Mouse (Mus musculus): ENCODE results near the gene Cabp4. TPM values are rescaled to one million over a fixed set of nuclear protein-coding genes. Genes with fewer than 3 reads are reported as not detected.

Cabp4 gene
- polyA plus RNA-seq, 1 experiment, result 0.28 TPM

DNA sequence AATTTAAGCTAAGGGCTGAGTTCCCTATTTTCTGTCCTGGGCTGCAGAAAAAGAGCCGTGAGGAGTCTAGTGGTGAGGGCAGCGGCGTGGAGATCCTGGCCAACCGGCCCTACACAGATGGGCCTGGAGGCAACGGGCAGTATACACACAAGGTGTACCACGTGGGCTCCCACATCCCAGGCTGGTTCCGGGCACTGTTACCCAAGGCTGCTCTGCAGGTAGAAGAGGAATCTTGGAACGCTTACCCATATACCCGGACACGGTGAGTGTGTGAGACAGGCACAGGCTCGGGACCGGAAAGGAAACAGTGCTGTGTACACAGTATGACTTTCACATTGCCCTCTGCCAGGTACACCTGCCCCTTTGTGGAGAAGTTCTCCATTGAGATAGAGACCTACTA lies 41.2 kb downstream of the Cabp4 start:
- DNase-seq (ENCODE audit: low read depth), result no peak

- DNase-seq (ENCODE audit: low read depth), result no peak
These were observed 41.8 kb downstream of the Cabp4 start for GRCm38 (mm10) chr19:4102049-4102448.

DNA sequence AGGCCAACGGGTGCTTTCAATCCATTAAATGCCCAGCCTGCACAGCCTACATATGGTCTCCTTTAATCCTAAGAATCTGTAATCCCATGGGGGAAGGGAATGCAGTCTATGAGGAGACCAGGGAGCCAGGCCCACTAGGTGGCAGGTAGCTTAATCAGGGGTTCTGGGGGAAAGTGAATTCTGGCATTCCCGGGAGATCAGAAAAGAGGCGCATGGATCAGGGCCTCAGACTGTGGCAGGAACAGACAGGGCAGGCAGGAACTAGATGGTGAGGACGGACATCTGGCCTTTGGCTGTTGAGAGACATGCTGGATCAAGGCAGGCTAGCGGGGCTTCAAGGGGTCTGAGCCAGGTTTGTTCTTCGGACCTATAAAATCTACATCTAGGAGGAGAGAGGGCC lies 42.4 kb downstream of the Cabp4 start:
- DNase-seq (ENCODE audit: low read depth), result no peak

DNA sequence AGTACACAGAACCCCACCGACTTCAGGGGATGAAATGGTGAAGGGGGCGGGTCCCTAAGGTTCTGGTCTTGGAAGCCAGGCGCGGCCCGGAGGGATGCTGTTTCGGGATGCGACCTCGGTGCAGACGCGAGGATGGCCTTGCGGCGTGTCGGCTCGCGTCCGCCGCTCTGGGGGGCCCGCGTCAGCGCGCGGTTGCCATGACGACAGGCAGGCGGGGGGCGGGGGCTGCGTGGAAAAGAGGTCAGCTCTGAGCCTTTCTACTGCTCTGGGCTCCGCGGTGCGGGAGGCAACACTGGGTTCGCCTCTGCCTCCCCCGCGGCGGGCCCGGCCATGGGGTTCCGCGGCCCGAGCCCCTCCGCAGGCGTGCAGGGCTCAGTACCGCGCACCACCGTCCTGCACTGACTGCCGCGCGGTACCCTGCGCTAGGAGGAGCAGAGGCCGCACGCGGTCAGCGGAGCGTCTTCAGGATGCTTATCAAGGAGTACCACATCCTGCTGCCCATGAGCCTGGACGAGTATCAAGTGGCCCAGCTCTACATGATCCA lies 43.0 kb downstream of the Cabp4 start:
- DNase-seq (ENCODE audit: low read depth), result no peak

GRCm38 (mm10) chr19:4099837-4100717 lies 43.8 kb downstream of the Cabp4 start, which contains the start of gene Pitpnm1:
Pitpnm1 (plus strand) TSS chr19:4099998.
- no peak for DNase-seq (ENCODE audit: low read depth)

DNA sequence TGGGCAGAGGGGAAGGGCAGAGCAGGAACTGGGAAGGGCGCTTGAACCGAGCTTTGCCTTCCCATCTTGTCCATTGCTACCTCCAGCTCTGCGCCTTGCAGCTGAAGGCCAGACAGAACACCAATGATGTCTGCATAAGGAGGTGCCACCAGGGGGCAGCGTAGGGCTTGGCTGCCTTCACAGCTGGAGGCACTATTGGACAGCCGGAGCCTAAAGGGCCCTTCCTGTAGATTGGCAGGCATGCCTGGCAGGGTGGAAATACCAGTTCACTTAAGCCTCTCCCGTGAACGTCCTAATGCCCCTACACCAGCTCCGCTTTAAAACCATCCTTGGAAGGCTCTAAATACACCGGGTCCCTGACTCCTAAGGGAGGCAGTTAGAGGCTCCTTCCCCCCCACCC lies 44.8 kb downstream of the Cabp4 start:
- DNase-seq (ENCODE audit: low read depth), result peak; percentile 37

DNA sequence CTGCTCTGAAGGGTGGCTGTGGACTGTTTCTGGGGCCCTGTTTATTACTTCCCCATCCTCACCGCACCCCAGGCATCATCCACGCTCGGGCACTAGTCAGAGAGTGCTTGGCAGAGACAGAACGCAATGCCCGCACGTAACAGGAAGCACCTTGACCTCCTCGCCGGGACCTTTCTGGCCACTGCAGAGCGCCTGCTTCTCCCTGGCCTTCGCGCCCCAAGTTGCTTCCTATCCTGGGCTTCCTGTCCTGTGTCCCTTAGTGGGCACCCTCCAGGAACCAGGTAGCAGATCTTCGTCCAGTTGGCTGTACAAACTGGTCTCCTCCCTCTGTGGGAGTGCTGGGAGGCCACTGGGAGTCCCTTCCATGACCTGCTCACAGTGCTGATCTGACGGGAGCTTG lies 45.4 kb downstream of the Cabp4 start:
- no peak for DNase-seq (ENCODE audit: low read depth)

DNA sequence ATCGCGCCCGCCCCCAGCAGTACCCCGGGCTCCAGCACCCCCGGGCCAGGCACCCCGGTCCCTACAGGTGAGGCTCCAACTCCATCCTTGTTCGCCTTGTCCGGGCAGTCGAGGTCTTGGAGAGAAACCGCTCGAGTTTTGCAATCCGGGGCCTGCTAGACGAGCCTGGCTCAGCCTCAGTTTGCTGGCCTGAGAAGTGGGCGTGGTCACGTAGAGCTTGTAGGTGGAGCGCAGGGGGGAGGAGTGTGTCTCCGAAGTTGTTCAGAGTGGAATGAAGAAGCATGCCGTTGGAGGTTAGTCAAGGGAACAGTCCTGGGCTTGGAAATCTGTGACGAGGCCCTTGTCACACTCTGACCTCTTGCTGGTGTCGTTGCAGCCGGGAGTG lies 46.4 kb downstream of the Cabp4 start:
- DNase-seq (ENCODE audit: low read depth), result peak; percentile 65

DNA sequence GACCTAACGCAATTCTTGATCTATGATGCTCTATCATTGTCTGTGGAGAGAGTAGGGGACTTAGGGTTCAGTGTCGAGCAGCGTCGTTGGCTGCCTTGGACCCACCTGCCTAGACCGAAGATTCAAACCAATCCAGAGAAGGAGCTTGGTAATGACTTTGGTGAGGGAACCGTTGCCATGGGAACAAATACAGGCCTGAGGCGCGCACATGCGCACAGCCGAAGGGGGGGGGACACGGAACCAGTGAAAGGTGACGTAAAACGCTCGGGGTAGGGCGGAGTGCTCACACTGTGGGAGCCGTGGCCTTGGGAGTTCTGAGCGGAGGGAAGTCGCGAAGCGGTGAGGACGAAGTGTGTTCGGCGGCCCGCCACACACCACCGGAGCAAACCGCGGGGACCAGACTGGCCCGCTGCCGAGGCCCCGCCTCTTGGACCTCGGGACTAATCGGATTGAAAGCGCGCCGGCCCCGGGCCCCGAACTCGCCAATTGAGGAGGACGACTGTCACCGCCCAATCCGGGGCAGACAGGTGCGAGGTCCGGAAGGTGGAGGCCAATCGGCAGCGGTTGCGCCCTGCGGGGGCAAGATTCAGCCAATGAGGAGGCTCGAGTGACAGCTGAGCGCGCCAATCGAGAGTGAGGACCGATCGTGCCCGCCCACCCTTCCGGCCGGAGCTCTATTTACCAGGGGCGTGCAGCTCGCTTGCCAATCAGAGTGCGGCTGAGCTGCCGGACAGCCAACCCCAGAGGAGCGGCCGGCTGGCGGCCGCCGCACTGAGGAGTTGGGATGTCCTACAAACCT lies 47.0 kb downstream of the Cabp4 start, which contains the start of gene Cdk2ap2:
Gene Cdk2ap2, plus strand, starts transcription at position 541 of the 799 bp plus-strand sequence.
- DNase-seq (ENCODE audit: low read depth), result peak; percentile 75

DNA sequence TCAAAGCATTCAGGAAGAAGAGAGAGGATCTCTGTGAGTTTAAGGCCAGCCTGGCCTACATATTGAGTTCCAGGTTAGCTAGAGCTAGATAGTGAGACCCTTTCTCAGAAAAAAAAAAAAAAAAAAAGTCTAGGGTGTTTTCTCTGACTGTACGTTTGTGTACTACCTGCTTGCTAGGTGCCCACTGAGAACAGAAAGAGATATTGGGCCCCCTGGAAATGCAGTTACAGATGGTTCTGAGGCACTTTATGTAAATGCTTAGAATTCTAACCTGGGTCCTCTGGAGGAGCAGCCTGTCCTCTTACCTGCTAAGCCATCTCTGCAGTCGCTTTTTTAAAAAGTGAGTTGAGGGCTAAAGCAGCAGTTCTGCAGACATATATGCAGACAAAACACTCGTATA lies 48.0 kb downstream of the Cabp4 start:
- no peak for DNase-seq (ENCODE audit: low read depth)

DNA sequence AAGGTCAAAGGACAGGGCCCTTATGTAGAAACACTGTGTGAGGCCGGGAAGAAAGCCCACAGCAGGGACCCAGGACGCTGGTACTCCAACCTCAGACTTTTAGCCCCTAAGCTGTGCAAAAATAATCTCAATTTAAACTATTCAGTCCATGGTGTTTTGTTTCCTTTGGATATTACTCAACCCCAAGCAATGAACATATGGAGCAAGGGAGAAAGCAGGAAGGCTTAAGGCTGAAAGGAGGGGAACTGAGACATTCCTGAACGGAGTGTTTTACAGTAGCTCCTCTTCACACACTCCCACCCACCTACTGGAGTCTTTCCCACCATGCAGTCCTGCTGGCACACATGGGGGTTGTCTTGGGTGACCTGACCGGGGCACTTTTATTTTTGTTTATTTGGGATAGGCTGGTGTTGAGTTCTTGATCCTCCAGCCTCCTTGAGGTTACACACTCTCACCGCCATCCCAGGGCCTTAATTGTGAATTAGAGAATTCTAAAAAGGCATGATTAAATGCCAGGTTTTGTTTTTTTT lies 49.0 kb downstream of the Cabp4 start:
- DNase-seq (ENCODE audit: low read depth), result no peak

DNA sequence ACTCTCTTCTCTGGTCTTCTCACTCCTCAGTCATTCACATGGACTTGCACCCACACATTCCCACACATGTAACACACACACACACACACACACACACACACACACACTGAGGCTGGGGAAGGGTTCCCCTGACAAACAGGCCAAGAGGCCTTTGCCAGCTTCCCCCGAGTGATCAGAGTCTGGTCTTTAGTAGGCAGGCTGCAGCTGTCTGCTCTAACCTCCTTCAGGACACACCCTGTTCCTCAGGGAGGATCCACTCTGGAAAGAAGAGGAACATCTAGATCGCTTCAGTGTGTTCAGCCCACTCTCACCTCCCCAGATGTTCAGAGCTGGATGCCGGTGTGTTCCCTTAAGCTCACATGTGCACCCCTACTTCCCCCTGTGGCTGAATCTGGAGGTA lies 49.5 kb downstream of the Cabp4 start:
- no peak for DNase-seq (ENCODE audit: low read depth)

DNA sequence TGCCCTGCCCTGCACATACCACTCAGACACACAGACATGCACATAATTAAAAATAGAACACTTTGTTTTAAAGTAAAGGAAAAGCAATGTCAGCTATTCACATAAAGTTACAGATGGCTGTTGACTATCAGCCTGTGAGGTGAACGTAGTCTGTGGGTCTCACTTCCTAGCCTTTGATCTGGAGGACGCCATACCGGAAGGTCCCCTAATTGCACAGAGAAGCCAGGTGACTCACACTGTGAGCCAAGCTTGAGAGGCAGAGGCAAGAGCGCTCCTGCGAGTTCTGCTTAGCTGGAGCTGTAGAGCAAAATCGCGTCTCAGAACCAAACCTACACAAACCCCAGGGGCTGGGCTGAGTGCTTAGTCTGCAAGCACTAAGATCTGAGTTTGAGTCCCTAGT lies 50.1 kb downstream of the Cabp4 start:
- no peak for DNase-seq (ENCODE audit: low read depth)

DNA sequence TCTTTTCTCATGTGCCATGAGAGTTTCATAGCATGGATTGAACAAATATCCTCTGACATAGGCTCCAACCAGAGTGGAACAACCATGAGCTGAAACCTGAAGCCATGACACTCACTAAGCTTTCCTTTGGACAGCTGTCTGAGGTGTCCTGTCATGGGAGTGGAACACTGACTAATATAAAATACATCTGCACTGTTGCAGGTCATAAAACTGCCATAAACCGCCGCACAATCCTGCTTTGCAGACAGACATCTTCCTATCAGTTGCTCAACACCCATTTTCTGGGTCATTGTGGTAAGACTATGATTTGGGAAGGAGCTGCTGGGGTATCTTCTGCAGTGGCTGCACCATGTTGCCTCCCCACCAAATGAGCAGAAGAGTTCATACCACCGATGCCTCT lies 51.1 kb downstream of the Cabp4 start:
- no peak for DNase-seq (ENCODE audit: low read depth)

GRCm38 (mm10) chr19:4091383-4091782 lies 52.5 kb downstream of the Cabp4 start:
- DNase-seq (ENCODE audit: low read depth), result no peak

DNA sequence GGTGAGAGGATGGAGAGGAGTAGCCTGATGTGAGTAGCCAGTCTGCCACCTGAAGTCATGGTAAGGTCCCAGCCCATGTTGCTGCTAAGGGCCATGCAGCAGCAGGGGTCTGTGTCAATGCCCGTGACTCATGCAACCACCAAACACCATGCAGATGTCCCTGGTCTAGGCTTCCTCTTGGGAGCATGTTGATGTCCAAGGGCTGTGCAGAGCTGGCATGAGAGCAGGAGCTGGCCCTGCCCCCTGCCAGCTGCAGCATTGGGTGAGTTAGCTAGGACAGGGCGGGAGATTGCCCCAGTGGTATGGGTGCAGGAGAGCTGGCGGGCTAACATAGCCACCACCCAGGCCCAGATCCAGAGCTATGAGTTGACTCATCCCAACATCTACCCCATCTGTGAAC lies 53.4 kb downstream of the Cabp4 start:
- no peak for DNase-seq (ENCODE audit: low read depth)

DNA sequence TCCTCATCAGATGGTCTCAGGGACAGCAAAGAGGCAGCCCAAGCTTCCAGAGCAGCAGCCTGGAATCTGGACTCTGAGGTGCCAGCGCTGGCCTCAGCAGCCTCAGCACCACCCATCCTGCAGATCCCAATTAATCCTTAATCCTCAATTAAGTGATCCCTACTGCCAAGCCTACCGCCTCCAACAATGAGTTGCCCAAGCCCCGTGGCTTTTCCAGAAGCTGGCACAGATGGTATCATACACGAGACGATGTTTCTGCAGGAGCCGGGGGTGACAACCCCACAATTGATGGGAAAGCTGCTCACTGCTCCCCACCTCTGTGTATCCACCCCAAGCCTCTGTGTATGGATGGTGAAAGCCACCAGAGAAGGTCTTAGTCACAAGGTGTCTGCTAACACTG lies 54.7 kb downstream of the Cabp4 start:
- no peak for DNase-seq (ENCODE audit: low read depth)

- DNase-seq (ENCODE audit: low read depth), result no peak
These were observed 55.7 kb downstream of the Cabp4 start for GRCm38 (mm10) chr19:4088146-4088545.

- no peak for DNase-seq (ENCODE audit: low read depth)
These were observed 56.7 kb downstream of the Cabp4 start for GRCm38 (mm10) chr19:4087090-4087489.

GRCm38 (mm10) chr19:4086156-4086555 lies 57.7 kb downstream of the Cabp4 start:
- DNase-seq (ENCODE audit: low read depth), result no peak
